Mouse (Mus musculus) gonadal fat pad, adult 2 months (tissue): ENCODE measurements around the gene Slc30a10. TPM values are rescaled to one million over a fixed set of nuclear protein-coding genes. Genes with fewer than 3 reads are reported as not detected.

ENCODE experiments used
- DNase-seq: peaks from one replicate; pipeline ENCODE4 v3.0.0-alpha.2; 2012; ENCODE audit warnings: low read depth
- polyA plus RNA-seq: library from polyadenylated mRNA; depleted of rRNA; stranded (reverse); fragments of >200 nt; gene quantifications from 2 replicates; pipeline ENCODE4 v1.2.3, GENCODE M21; 2012; rRNA removed

Gene Slc30a10
- polyA plus RNA-seq = 0.03 and 0.05 TPM in 2 replicates

- no peak for DNase-seq
Measured at GRCm38 (mm10) chr1:185454575-185454954, at the start of gene Slc30a10. TSS of gene Slc30a10 (plus strand) at chr1:185454848.

GRCm38 (mm10) chr1:185405921-185406320, 48.7 kb upstream of the Slc30a10 start:
- DNase-seq = no peak

DNA sequence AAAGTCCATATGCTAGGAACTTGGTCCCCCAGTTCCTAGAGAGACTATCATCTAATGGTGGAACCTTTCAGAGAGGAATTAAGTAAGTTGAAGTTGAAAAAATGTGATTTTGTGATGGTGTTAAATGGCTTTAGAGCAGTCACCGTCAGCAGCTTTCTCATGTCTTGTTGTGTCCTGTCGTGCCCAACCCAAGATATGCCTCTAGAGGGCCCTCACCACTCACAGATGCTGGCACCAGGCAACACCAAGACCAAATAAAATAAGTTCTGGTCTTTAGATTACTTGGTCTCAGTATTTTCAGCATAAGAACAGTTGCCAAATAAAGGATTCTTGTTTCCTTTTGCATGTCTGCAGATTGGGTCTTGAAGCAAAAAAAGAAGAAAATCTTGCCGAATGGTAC, 44.8 kb upstream of the Slc30a10 start:
- DNase-seq = no peak

GRCm38 (mm10) chr1:185418011-185418410, 36.6 kb upstream of the Slc30a10 start:
- no peak for DNase-seq

GRCm38 (mm10) chr1:185419805-185420204, 34.8 kb upstream of the Slc30a10 start:
- DNase-seq = no peak

GRCm38 (mm10) chr1:185420776-185421175, 33.9 kb upstream of the Slc30a10 start:
- DNase-seq = no peak

DNA sequence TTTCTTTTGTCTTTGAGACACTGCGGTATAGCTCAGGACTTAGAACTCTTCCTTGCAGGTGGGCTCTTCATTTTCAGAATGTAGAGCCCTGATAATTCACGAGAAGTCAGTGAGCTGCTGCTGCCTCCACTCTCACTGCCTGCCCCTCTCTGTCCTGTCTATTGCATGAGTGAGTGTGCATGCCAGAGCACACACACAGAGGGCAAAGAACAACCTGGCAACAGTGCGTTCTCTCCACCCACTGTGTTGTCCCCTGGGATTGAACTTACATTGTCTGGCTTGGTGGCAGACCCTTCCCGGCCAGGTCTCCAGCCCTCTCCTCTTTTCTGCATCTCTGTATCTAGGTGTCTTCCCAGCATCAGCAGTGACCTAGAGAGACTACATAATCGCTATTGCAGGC, 28.1 kb upstream of the Slc30a10 start:
- DNase-seq = no peak

GRCm38 (mm10) chr1:185430488-185430887, 24.2 kb upstream of the Slc30a10 start:
- DNase-seq = no peak

GRCm38 (mm10) chr1:185431245-185431997, 23.2 kb upstream of the Slc30a10 start:
- no peak for DNase-seq

DNA sequence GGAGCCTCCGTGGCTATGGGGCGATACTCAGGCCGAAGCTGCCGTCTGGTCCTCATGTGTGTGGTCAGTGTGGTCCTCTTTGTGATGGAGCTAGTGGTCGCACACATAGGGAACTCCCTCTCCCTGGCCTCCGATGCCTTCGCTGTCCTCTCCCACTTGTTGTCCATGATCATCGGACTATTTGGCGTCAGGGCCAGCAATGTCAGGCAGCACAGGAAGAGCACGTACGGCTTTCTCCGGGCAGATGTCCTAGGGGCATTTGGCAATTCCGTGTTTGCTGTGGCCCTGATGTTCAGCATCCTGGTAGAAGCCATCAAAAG, 22.7 kb upstream of the Slc30a10 start:
- no peak for DNase-seq

- no peak for DNase-seq
Measured at GRCm38 (mm10) chr1:185433112-185433511, 21.5 kb upstream of the Slc30a10 start.

DNA sequence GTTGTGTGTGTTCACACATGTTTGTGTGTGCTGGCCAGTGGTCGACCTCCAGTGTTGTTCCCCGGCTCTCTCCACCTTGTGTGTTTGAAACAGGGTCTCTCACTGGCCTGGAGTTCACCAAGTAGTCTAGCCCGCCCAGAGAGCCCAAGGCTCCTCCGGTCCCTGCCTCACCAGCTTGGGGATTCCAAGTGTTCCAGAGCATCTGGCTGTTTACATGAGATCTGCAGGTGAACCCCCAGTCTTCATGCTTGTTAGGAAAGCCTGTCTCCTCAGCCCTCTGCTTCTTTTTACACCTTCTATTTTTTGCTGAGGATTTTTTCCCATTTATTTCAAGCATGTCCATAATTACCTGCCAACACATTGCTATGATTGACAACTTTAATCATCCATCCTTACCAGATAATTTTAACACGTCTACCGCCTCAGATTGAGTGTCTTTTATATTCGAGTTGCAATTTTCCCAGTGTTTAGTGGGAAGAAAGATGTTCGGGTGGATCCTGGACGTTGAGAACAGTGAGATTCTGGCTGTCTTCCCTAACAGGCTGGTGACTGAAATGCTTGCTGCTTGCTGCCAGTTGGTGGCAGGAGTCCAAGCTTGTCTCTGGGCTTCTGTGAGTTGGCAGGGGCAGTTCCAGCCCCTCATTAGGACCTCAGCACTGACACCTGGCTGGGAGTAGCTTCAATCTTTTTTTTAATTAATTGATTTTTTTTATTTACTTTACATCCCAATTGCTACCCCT, 15.6 kb upstream of the Slc30a10 start:
- no peak for DNase-seq

GRCm38 (mm10) chr1:185441703-185442472, 12.8 kb upstream of the Slc30a10 start:
- no peak for DNase-seq

DNA sequence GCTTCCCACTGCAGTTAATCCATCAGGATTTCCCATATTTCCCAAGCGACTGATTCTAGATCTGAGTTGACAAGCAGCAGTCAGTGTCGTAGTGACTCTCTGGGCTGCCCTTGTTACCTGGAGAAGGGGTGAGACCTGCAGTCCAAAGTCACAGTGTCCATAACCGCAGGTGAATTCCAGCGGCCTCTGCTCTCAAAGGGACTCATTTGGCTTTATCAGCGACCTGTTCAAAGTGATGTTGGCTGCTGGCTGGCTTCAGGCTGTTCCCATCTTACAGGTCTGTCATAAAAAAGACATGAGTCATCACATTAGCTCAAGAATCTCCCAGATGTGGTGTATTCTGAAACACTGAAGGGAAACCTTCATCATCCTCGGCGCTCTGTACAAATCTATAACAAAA, 5.7 kb upstream of the Slc30a10 start:
- DNase-seq = no peak

DNA sequence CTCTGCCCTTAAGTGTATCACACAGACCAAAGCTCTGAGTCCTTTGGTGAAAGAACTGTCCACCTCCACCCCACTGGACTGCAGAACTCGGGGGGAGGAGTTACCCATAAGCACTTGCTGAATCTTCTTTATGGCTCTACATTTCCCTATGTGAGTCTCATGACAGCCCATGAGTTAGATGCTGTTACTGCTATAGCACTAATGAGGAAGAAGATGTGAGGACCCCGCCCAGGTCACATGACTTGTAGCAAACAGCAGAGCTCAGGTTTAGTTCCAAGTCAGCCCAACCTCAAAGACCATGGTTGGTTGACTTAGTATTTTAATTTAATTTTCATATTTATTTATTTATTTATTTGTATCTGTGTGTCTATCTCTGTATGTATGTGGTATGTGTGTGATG, 4.9 kb upstream of the Slc30a10 start:
- no peak for DNase-seq

GRCm38 (mm10) chr1:185451077-185451476, 3.6 kb upstream of the Slc30a10 start:
- DNase-seq = no peak

DNA sequence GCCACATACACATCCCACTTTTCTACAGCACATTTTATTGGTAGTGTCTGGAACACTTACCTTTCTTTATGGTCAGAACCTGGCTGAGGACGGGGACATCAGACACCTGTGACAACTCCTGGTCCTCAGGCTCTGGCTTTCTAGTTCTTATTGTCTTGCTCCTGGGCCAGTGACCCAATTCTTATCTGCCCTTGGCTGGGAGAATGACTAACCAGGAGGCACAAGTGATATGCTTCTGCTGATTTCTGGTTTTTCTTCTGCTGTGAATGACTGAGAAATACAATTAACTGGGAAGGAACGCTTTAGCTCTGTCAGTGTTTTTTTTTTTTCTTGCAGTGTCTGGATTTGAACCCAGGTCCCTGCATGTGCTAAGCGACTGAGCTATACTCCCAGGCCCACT, 3.2 kb upstream of the Slc30a10 start:
- no peak for DNase-seq

DNA sequence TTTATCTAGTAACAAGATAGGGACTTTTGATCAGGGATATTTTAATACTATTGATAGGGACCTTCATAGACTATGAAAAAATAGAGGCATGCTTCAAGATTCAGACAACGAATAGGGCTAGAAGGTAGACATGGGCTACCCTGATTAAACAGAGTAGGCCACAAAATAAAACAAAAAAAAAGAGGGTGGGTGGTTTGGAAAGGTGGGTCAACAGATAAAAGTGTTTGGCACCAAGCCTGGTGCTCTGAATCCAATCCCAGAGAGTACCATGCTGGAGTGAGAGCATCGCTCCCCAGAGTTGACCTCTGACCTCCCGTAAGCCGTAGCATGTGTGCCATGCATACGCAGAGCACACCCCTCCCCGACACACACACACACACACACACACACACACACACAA, 2.2 kb upstream of the Slc30a10 start:
- no peak for DNase-seq

- no peak for DNase-seq
Measured at GRCm38 (mm10) chr1:185454144-185454543, 504 bp upstream of the Slc30a10 start.

GRCm38 (mm10) chr1:185454955-185455701, 480 bp downstream of the Slc30a10 start:
- no peak for DNase-seq

GRCm38 (mm10) chr1:185456327-185456726, 1.7 kb downstream of the Slc30a10 start:
- DNase-seq = no peak

GRCm38 (mm10) chr1:185460096-185460495, 5.4 kb downstream of the Slc30a10 start:
- no peak for DNase-seq
